Mouse (Mus musculus) lung, embryonic 14.5 days (tissue): ENCODE results near the gene Marc1. TPM values are rescaled to one million over a fixed set of nuclear protein-coding genes. Genes with fewer than 3 reads are reported as not detected.

Experiments used
- ATAC-seq: fragments of 200-750 bp; cut with Nextera tagmentation; 2 replicates; pipeline ENCODE4 v1.8.0; 2017; ENCODE audit warnings: mild to moderate bottlenecking, moderate TSS enrichment, moderate library complexity; ENCODE audit not compliant: insufficient read depth
- DNase-seq: peaks from one replicate; pipeline ENCODE4 v3.0.0-alpha.2; 2015
- H3K27ac ChIP-seq: fragments of 300-500 bp; sonication (generic); 2 replicates; pipeline ENCODE4 v1.5.1; 2014; ENCODE audit warnings: low read depth, mild to moderate bottlenecking, moderate library complexity
- H3K27me3 ChIP-seq: fragments of 300-500 bp; sonication (generic); 2 replicates; pipeline ENCODE4 v1.6.1; 2014; ENCODE audit warnings: low read length, control low read depth; ENCODE audit not compliant: insufficient read depth
- H3K36me3 ChIP-seq: fragments of 300-500 bp; sonication (generic); 2 replicates; pipeline ENCODE4 v1.6.1; 2014; ENCODE audit warnings: control low read depth; ENCODE audit not compliant: insufficient read depth
- H3K4me1 ChIP-seq: fragments of 300-500 bp; sonication (generic); 2 replicates; pipeline ENCODE4 v1.6.1; 2014; ENCODE audit warnings: antibody characterized with exemption, control low read depth; ENCODE audit not compliant: insufficient read depth
- H3K4me2 ChIP-seq: fragments of 300-500 bp; sonication (generic); 2 replicates; pipeline ENCODE4 v1.6.1; 2014; ENCODE audit warnings: mild to moderate bottlenecking
- H3K4me3 ChIP-seq: fragments of 300-500 bp; sonication (generic); 2 replicates; pipeline ENCODE4 v1.5.1; 2014; ENCODE audit warnings: low read depth, low read length
- H3K9ac ChIP-seq: fragments of 300-500 bp; sonication (generic); 2 replicates; pipeline ENCODE4 v1.6.1; 2014
- H3K9me3 ChIP-seq: fragments of 300-500 bp; sonication (generic); 2 replicates; pipeline ENCODE4 v1.6.1; 2016; ENCODE audit warnings: low read depth, low read length, control low read depth
- CTCF ChIP-seq: IDR thresholded peaks from 2 replicates; pipeline ENCODE4 v1.5.1; 2016; ENCODE audit warnings: antibody characterized with exemption, low read depth
- WGBS: fragments of 180-500 bp; shearing (Covaris S2); extraction: QIAGEN DNeasy Blood & Tissue Kit; methylation state at CpG from one replicate; pipeline ENCODE4 v1.1.7; 2014; 5-methylcytosine and 5-hydroxymethylcytosine counted together
- polyA plus RNA-seq: library from polyadenylated mRNA; unstranded; fragments of >200 nt; fragmentation: Nextera tagmentation; extraction: Ambion mirVana; gene quantifications from 2 replicates; pipeline ENCODE4 v1.2.1, GENCODE M21; 2014

Marc1 gene
- polyA plus RNA-seq, 1 experiment from 2014 or later = not detected

GRCm38 (mm10) chr1:184851741-184852618 lies 40.9 kb upstream of the Marc1 start:
- H3K9ac ChIP-seq = no peak overlapping the region

GRCm38 (mm10) chr1:184851166-184851565 lies 40.1 kb upstream of the Marc1 start:
- 31% methylated on average over 7 of the region's 7 CpGs for WGBS
- TF ChIP-seq CTCF = no peak
- no peak overlapping the region for H3K9ac ChIP-seq
- no peak overlapping the region for H3K4me2 ChIP-seq
- H3K27ac ChIP-seq = no peak overlapping the region
- no peaks in the 10 kb centered on the region for H3K36me3 ChIP-seq
- H3K27me3 ChIP-seq = 0 out of 2 replicates have a peak, but pooled peaks cover 4% of the 10 kb centered on the region
- DNase-seq = peak; percentile 9
- no peaks in the 10 kb centered on the region for H3K9me3 ChIP-seq
- no peak for ATAC-seq
- 0 out of 2 replicates have a peak, but pooled peaks cover 3% of the 10 kb centered on the region for H3K4me1 ChIP-seq
- no peak overlapping the region for H3K4me3 ChIP-seq

More at GRCm38 (mm10) chr1:184851741-184852618, 40.9 kb upstream of the Marc1 start:
- peak overlapping the region; percentile 51 for H3K4me2 ChIP-seq
- 0 out of 2 replicates have a peak, but pooled peaks cover 3% of the 10 kb centered on the region for H3K4me1 ChIP-seq
- DNase-seq (peak; percentile 91), ATAC-seq (peak; percentile 89)
- H3K27me3 ChIP-seq = 0 out of 2 replicates have a peak, but pooled peaks cover 4% of the 10 kb centered on the region
- H3K4me3 ChIP-seq = no peak overlapping the region
- H3K27ac ChIP-seq = peak overlapping the region; percentile 47
- 9% methylated on average over 31 of the region's 31 CpGs for WGBS
- H3K9me3 ChIP-seq = no peaks in the 10 kb centered on the region
- no peaks in the 10 kb centered on the region for H3K36me3 ChIP-seq
- TF ChIP-seq CTCF = peak; percentile 83

- Histone ChIP-seq H3K27me3 (0 out of 2 replicates have a peak, but pooled peaks cover 4% of the 10 kb centered on the region), H3K4me3 (peak overlapping the region; percentile 80; the same call in 1 of the 2 replicates), H3K9me3 (no peaks in the 10 kb centered on the region), H3K4me2 (peak overlapping the region; percentile 96), H3K36me3 (no peaks in the 10 kb centered on the region), H3K4me1 (peaks cover 7% of the 10 kb centered on the region; the same call in 1 of the 2 replicates), H3K9ac (no peak overlapping the region), H3K27ac (no peak overlapping the region)
- TF ChIP-seq CTCF = no peak
- 39% methylated on average over 3 of the region's 3 CpGs for WGBS
- ATAC-seq = no peak
- no peak for DNase-seq
Measured at GRCm38 (mm10) chr1:184846973-184847372, 35.9 kb upstream of the Marc1 start.

DNA sequence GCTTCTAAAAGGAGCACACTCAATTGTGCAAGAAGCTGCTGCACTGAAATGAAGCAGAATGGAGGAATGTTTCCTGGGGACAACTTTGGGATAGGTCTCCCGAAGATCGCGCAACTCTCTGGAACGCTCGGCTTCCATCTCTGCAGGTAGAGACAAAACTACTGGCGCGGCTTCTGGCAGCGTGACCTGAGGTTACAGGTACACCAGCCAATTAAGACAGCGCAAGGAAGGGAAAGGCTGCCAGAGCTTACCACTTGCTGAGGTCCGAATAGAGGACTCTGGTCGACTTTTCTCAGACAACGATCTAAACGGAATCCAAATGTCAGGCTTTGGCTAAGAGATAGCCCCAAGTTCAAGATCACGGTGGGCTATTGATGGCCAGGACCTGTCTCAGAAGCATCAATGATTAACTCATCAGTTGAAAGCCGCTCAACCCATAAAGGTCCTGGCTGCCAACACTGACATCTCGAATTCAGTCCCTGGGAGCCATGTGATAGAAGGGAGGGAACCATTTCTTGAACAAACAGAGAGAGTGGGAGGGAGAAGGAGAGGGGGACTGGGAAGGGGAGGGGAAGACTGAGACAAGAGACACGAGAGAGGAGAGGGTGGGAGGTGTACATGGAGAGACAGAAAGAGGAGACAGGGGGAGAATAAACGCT lies 35.1 kb upstream of the Marc1 start, which contains the start of gene Marc2:
Marc2 (minus strand) TSS at position 360 of the 659 bp plus-strand sequence.
- 0 out of 2 replicates have a peak, but pooled peaks cover under 1% of the 10 kb centered on the region for H3K36me3 ChIP-seq
- 0 out of 2 replicates have a peak, but pooled peaks cover 4% of the 10 kb centered on the region for H3K27me3 ChIP-seq
- H3K4me2 ChIP-seq = peak within 1 kb of the TSS; percentile 96
- peak within 1 kb of the TSS; percentile 88 for H3K9ac ChIP-seq
- no peak for TF ChIP-seq CTCF
- H3K4me1 ChIP-seq = peaks cover 7% of the 10 kb centered on the region; the same call in 1 of the 2 replicates
- 2% methylated on average over 18 of the region's 18 CpGs for WGBS
- peak within 1 kb of the TSS; percentile 80 for H3K4me3 ChIP-seq
- ATAC-seq (peak; percentile 37), DNase-seq (no peak)
- peak within 1 kb of the TSS; percentile 87 for H3K27ac ChIP-seq
- no peaks in the 10 kb centered on the region for H3K9me3 ChIP-seq

DNA sequence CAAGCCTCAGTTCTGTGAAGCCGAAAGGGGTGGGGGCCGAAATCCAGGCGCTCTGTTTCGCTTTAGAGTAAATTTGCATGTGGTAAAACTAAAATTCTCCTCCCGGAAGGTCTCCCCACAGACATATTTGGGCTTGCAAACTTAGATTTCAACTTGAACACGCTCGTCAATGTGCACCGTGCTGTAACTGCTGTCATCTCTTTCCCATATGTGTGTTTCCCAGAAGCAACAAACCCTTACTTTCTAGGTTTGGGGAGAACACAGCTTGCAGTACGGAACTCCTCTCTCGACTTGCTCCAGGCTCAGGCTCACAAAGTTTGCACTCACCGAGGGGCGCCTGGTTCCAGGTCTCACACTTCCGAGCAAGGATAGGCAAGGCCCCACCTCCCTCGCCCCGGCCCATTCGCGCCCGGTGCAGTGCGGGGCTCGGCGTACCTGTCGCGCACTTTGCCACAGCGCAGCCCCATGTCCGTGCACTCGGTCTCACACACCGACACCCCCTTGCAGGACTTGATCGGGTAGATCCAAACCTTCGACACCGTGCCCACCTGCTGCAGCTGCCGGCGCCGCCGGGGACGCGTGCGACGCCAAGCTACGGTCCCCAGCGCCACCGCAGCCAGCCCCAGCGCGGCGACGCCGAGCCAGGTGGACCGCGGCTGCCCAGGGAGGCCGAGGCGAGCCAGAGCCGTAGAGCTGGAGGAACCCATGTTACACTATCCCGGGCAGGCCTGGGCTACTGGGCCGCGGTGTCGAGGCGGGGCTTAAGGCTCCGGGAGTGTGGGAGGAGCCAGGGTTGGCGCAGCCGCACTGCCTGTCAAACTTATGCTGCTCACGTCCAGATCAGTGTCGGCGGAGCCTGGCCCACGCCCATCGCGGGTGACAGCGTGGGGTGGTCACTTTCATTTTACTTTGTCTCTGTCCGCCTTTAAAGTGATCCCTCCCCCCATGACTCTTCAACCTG lies 34.3 kb upstream of the Marc1 start:
- TF ChIP-seq CTCF = no peak
- H3K27me3 ChIP-seq = 0 out of 2 replicates have a peak, but pooled peaks cover 4% of the 10 kb centered on the region
- peak overlapping the region; percentile 80 for H3K4me3 ChIP-seq
- peaks cover 7% of the 10 kb centered on the region; the same call in 1 of the 2 replicates for H3K4me1 ChIP-seq
- H3K9ac ChIP-seq = peak overlapping the region; percentile 88
- H3K9me3 ChIP-seq = no peaks in the 10 kb centered on the region
- DNase-seq (peak; percentile 93), ATAC-seq (peak; percentile 98)
- under 1% methylated on average over 67 of the region's 67 CpGs for WGBS
- H3K4me2 ChIP-seq = peak overlapping the region; percentile 96
- peaks cover 6% of the 10 kb centered on the region; the same call in 1 of the 2 replicates for H3K36me3 ChIP-seq
- H3K27ac ChIP-seq = peak overlapping the region; percentile 87
